Mouse (Mus musculus): ENCODE data around the gene 5730409E04Rik. TPM values are rescaled to one million over a fixed set of nuclear protein-coding genes. Genes with fewer than 3 reads are reported as not detected.

Gene 5730409E04Rik
- total and polyA plus RNA-seq, 2 experiments from 2014 or later: 30.2 to 74.9 TPM

- Histone ChIP-seq H3K27me3 (ENCODE audit: insufficient read depth, low read length) (no peaks in the 10 kb centered on the region), H3K9ac (replicated peaks; ENCODE audit: low read length) (no peak overlapping the region), H3K4me3 (ENCODE audit: low read length) (no peak overlapping the region), H3K36me3 (ENCODE audit: insufficient read depth, low read length) (no peaks in the 10 kb centered on the region), H3K4me1 (ENCODE audit: insufficient read depth, low read length) (peaks cover 7% of the 10 kb centered on the region; the same call in 1 of the 2 replicates), H3K27ac (no peak overlapping the region), H3K9me3 (ENCODE audit: low read length) (no peaks in the 10 kb centered on the region), H3K4me2 (ENCODE audit: low read depth, low read length) (no peak overlapping the region)
- no peak for DNase-seq (ENCODE audit: low spot score)
- no peak for TF ChIP-seq CTCF (IDR thresholded peaks at IDR 0.05; ENCODE audit: low read depth)
- WGBS: 83% methylated on average over 4 of the region's 4 CpGs
- no peak for ATAC-seq
These were observed 3.9 kb upstream of the 5730409E04Rik start for GRCm38 (mm10) chr4:126605751-126606150.

DNA sequence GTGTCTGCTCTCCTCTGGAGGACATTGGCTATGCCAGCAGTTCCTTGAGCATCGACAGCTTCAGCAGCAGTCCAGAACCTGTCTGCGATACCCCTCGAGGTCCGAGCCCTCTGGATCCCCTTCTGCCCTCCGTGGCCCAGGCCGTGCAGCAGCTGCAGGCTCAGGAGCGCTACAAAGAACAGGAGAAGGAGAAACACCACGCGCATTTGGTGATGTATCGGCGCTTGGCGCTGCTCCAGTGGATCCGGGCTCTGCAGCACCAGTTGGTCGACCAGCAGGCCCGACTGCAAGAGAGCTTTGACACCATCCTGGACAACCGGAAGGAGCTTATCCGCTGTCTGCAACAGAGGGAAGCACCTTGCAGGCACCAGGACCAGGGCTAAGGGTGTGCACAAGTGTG lies 2.4 kb downstream of the 5730409E04Rik start:
- ATAC-seq (no peak), DNase-seq (ENCODE audit: low spot score) (peak; percentile 21)
- 89% methylated on average over 17 of the region's 17 CpGs for WGBS
- Histone ChIP-seq H3K36me3 (ENCODE audit: insufficient read depth, low read length) (no peaks in the 10 kb centered on the region), H3K4me1 (ENCODE audit: insufficient read depth, low read length) (no peaks in the 10 kb centered on the region), H3K4me2 (ENCODE audit: low read depth, low read length) (no peak overlapping the region), H3K4me3 (ENCODE audit: low read length) (no peak overlapping the region), H3K27ac (no peak overlapping the region), H3K9me3 (ENCODE audit: low read length) (no peaks in the 10 kb centered on the region), H3K9ac (replicated peaks; ENCODE audit: low read length) (no peak overlapping the region), H3K27me3 (ENCODE audit: insufficient read depth, low read length) (no peaks in the 10 kb centered on the region)
- no peak for TF ChIP-seq CTCF (IDR thresholded peaks at IDR 0.05; ENCODE audit: low read depth)

GRCm38 (mm10) chr4:126616312-126616711 lies 6.7 kb downstream of the 5730409E04Rik start:
- Histone ChIP-seq H3K4me3 (ENCODE audit: low read length) (no peak overlapping the region), H3K36me3 (ENCODE audit: insufficient read depth, low read length) (no peaks in the 10 kb centered on the region), H3K9ac (replicated peaks; ENCODE audit: low read length) (no peak overlapping the region), H3K27ac (no peak overlapping the region), H3K9me3 (ENCODE audit: low read length) (no peaks in the 10 kb centered on the region), H3K4me2 (ENCODE audit: low read depth, low read length) (no peak overlapping the region), H3K4me1 (ENCODE audit: insufficient read depth, low read length) (peaks cover 11% of the 10 kb centered on the region; the same call in 1 of the 2 replicates), H3K27me3 (ENCODE audit: insufficient read depth, low read length) (no peaks in the 10 kb centered on the region)
- 89% methylated on average over 4 of the region's 4 CpGs for WGBS
- DNase-seq (ENCODE audit: low spot score) (no peak), ATAC-seq (no peak)
- TF ChIP-seq CTCF (IDR thresholded peaks at IDR 0.05; ENCODE audit: low read depth): no peak

- Histone ChIP-seq H3K27me3 (ENCODE audit: insufficient read depth, low read length) (no peaks in the 10 kb centered on the region), H3K9ac (replicated peaks; ENCODE audit: low read length) (peak overlapping the region; percentile 50), H3K4me3 (ENCODE audit: low read length) (peak overlapping the region; percentile 23), H3K4me1 (ENCODE audit: insufficient read depth, low read length) (peaks cover 11% of the 10 kb centered on the region; the same call in 1 of the 2 replicates), H3K4me2 (ENCODE audit: low read depth, low read length) (peak overlapping the region; percentile 55), H3K27ac (no peak overlapping the region), H3K9me3 (ENCODE audit: low read length) (no peaks in the 10 kb centered on the region), H3K36me3 (ENCODE audit: insufficient read depth, low read length) (no peaks in the 10 kb centered on the region)
- 2% methylated on average over 33 of the region's 33 CpGs for WGBS
- DNase-seq (ENCODE audit: low spot score) (peak; percentile 34), ATAC-seq (peak; percentile 35; the same call in 1 of the 2 replicates)
- TF ChIP-seq CTCF (IDR thresholded peaks at IDR 0.05; ENCODE audit: low read depth): no peak
These were observed 10.2 kb downstream of the 5730409E04Rik start for GRCm38 (mm10) chr4:126619691-126620330.

DNA sequence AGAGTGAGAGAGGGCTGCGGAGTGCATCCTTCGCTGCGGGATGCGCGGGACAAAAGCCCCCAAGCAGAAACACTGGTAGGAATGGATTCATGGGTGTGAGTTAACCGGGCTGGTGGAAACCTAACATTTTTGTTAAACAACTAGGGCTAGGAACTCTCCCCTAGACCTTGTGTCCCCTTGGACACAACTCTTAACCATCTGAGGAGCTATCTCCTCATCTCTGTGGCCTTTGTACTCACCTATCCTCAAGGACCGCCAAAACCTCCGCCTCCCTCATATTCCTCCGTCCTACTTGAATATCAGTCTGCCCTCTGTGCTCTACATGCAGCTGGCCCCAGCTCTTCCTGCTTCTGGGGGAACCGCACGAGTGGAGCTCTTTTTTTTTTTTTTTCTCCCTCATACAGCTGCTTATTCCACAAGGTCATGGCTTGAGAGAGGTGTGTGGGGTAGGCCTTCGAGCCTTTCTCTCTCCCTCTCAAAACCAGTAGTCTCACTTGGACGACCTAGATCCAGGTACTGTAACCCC lies 10.8 kb downstream of the 5730409E04Rik start:
- H3K27ac ChIP-seq: no peak overlapping the region
- no peaks in the 10 kb centered on the region for H3K36me3 ChIP-seq (ENCODE audit: insufficient read depth, low read length)
- TF ChIP-seq CTCF (IDR thresholded peaks at IDR 0.05; ENCODE audit: low read depth): no peak
- ATAC-seq (no peak), DNase-seq (ENCODE audit: low spot score) (no peak)
- peaks cover 11% of the 10 kb centered on the region; the same call in 1 of the 2 replicates for H3K4me1 ChIP-seq (ENCODE audit: insufficient read depth, low read length)
- H3K9ac ChIP-seq (replicated peaks; ENCODE audit: low read length): peak overlapping the region; percentile 50; the same call in 1 of the 2 replicates
- no peaks in the 10 kb centered on the region for H3K27me3 ChIP-seq (ENCODE audit: insufficient read depth, low read length)
- peak overlapping the region; percentile 23; the same call in 1 of the 2 replicates for H3K4me3 ChIP-seq (ENCODE audit: low read length)
- peak overlapping the region; percentile 55 for H3K4me2 ChIP-seq (ENCODE audit: low read depth, low read length)
- no peaks in the 10 kb centered on the region for H3K9me3 ChIP-seq (ENCODE audit: low read length)
- WGBS: 20% methylated on average over 13 of the region's 13 CpGs

DNA sequence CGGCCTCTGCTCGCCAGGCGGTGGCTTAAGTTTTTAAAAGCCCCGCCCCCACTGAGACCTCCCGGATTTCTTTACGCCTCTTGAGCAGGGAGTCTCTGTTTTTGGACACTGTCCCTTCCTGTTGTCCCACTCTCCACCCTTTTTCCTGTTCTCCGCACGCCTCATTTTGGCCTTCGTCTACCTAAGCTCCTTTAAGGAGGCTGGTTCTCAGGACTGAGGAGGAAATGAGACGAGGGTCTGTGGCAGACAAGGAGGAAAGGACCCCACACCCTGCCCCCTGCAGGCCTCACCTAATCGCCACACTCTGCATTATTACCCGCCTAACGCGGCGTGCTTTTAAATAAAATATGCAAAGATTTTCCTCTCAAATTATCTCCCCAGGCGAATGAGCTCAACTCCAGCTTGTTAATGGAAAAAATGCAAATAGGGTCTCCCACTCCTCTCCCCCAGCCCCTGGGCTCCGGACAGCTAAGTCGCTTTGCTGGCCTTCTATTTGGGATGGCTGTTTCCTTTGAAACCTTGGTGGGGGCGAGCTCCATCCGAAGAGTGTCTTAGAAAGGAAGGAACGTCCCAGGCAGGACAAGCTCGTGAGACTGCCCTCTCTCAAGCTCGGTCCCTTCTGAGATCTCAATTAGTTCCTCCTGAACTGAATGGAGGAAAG lies 17.5 kb downstream of the 5730409E04Rik start:
- Histone ChIP-seq H3K9ac (replicated peaks; ENCODE audit: low read length) (no peak overlapping the region), H3K27me3 (ENCODE audit: insufficient read depth, low read length) (no peaks in the 10 kb centered on the region), H3K27ac (no peak overlapping the region), H3K4me3 (ENCODE audit: low read length) (no peak overlapping the region), H3K4me2 (ENCODE audit: low read depth, low read length) (peak overlapping the region; percentile 42), H3K9me3 (ENCODE audit: low read length) (no peaks in the 10 kb centered on the region), H3K4me1 (ENCODE audit: insufficient read depth, low read length) (0 out of 2 replicates have a peak, but pooled peaks cover 3% of the 10 kb centered on the region), H3K36me3 (ENCODE audit: insufficient read depth, low read length) (no peaks in the 10 kb centered on the region)
- 4% methylated on average over 23 of the region's 23 CpGs for WGBS
- DNase-seq (ENCODE audit: low spot score) (no peak), ATAC-seq (no peak)
- peak; percentile 33 for TF ChIP-seq CTCF (IDR thresholded peaks at IDR 0.05; ENCODE audit: low read depth)

All from hindbrain, postnatal 0 days (tissue).